Mouse (Mus musculus) stomach, embryonic 15.5 days (tissue): ENCODE results near the gene Cage1. TPM values are rescaled to one million over a fixed set of nuclear protein-coding genes. Genes with fewer than 3 reads are reported as not detected.
A peak's percentile ranks its signal among the peaks of the same experiment; 100 is the strongest.

Source experiments
- ATAC-seq: fragments of 200-750 bp; cut with Nextera tagmentation; 2 replicates; pipeline ENCODE4 v1.8.0; 2017; ENCODE audit warnings: low read depth, moderate number of reproducible peaks, moderate TSS enrichment; ENCODE audit not compliant: insufficient read depth, low FRiP score
- H3K27ac ChIP-seq: fragments of 300-500 bp; sonication (generic); 2 replicates; pipeline ENCODE4 v1.5.1; 2015; ENCODE audit warnings: mild to moderate bottlenecking, inconsistent platforms
- H3K27me3 ChIP-seq: fragments of 300-500 bp; sonication (generic); replicated peaks from 2 replicates; pipeline ENCODE4 v1.6.1; 2015; ENCODE audit warnings: inconsistent platforms
- H3K36me3 ChIP-seq: fragments of 300-500 bp; sonication (generic); 2 replicates; pipeline ENCODE4 v1.6.1; 2015; ENCODE audit warnings: inconsistent platforms
- H3K4me1 ChIP-seq: fragments of 300-500 bp; sonication (generic); 2 replicates; pipeline ENCODE4 v1.6.1; 2015; ENCODE audit warnings: inconsistent platforms
- H3K4me2 ChIP-seq: fragments of 300-500 bp; sonication (generic); 2 replicates; pipeline ENCODE4 v1.6.1; 2015; ENCODE audit warnings: mild to moderate bottlenecking, inconsistent platforms
- H3K4me3 ChIP-seq: fragments of 300-500 bp; sonication (generic); replicated peaks from 2 replicates; pipeline ENCODE4 v1.5.1; 2015; ENCODE audit warnings: inconsistent platforms
- H3K9ac ChIP-seq: fragments of 300-500 bp; sonication (generic); 2 replicates; pipeline ENCODE4 v1.6.1; 2015; ENCODE audit warnings: inconsistent platforms
- H3K9me3 ChIP-seq: fragments of 300-500 bp; sonication (generic); 2 replicates; pipeline ENCODE4 v1.6.1; 2016; ENCODE audit warnings: inconsistent platforms
- WGBS: fragments of 180-500 bp; shearing (Covaris S2); methylation state at CpG from one replicate; pipeline ENCODE4 v1.1.7; 2015; 5-methylcytosine and 5-hydroxymethylcytosine counted together
- polyA plus RNA-seq: library from polyadenylated mRNA; unstranded; fragments of >200 nt; fragmentation: Nextera tagmentation; extraction: Ambion mirVana; gene quantifications from 2 replicates; pipeline ENCODE4 v1.2.1, GENCODE M21; 2015

Gene Cage1
- polyA plus RNA-seq, 1 experiment from 2014 or later, result 0.98 TPM

- Histone ChIP-seq H3K9ac (no peak overlapping the region), H3K4me2 (no peak overlapping the region), H3K27ac (no peak overlapping the region), H3K9me3 (no peaks in the 10 kb centered on the region), H3K36me3 (peaks cover 18% of the 10 kb centered on the region; the same call in 1 of the 2 replicates), H3K4me3 (no peak overlapping the region), H3K4me1 (no peaks in the 10 kb centered on the region), H3K27me3 (no peaks in the 10 kb centered on the region)
- 90% methylated on average over 11 of the region's 11 CpGs for WGBS
- no peak for ATAC-seq
These were observed 25.8 kb upstream of the Cage1 start for GRCm38 (mm10) chr13:38062678-38063077.

GRCm38 (mm10) chr13:38049888-38050287, 13.0 kb upstream of the Cage1 start:
- H3K4me2 ChIP-seq, result no peak overlapping the region
- no peak overlapping the region for H3K27ac ChIP-seq
- no peak overlapping the region for H3K4me3 ChIP-seq
- H3K27me3 ChIP-seq, result no peaks in the 10 kb centered on the region
- WGBS, result 77% methylated on average over 3 of the region's 3 CpGs
- no peaks in the 10 kb centered on the region for H3K4me1 ChIP-seq
- no peak overlapping the region for H3K9ac ChIP-seq
- peaks cover 65% of the 10 kb centered on the region for H3K36me3 ChIP-seq
- no peak for ATAC-seq
- no peaks in the 10 kb centered on the region for H3K9me3 ChIP-seq

- H3K4me1 ChIP-seq, result peaks cover 13% of the 10 kb centered on the region; the same call in 1 of the 2 replicates
- WGBS, result 34% methylated on average over 12 of the region's 12 CpGs
- H3K27ac ChIP-seq, result 0 out of 2 replicates have a peak overlapping the region, but pooled peaks have one; percentile 84
- peaks cover 19% of the 10 kb centered on the region; the same call in 1 of the 2 replicates for H3K36me3 ChIP-seq
- H3K4me3 ChIP-seq, result peak overlapping the region; percentile 81
- peak overlapping the region; percentile 87 for H3K4me2 ChIP-seq
- peak overlapping the region; percentile 56 for H3K9ac ChIP-seq
- no peaks in the 10 kb centered on the region for H3K27me3 ChIP-seq
- no peak for ATAC-seq
- no peaks in the 10 kb centered on the region for H3K9me3 ChIP-seq
These were observed 942 bp upstream of the Cage1 start for GRCm38 (mm10) chr13:38037811-38038210.

- peaks cover 13% of the 10 kb centered on the region; the same call in 1 of the 2 replicates for H3K4me1 ChIP-seq
- peak within 1 kb of the TSS; percentile 87 for H3K4me2 ChIP-seq
- H3K27me3 ChIP-seq, result no peaks in the 10 kb centered on the region
- peak within 1 kb of the TSS; percentile 84 for H3K27ac ChIP-seq
- H3K9me3 ChIP-seq, result no peaks in the 10 kb centered on the region
- 11% methylated on average over 37 of the region's 37 CpGs for WGBS
- H3K36me3 ChIP-seq, result 0 out of 2 replicates have a peak, but pooled peaks cover 15% of the 10 kb centered on the region
- H3K4me3 ChIP-seq, result peak within 1 kb of the TSS; percentile 81
- peak within 1 kb of the TSS; percentile 56 for H3K9ac ChIP-seq
- peak; percentile 65; the same call in 1 of the 2 replicates for ATAC-seq
These were observed 376 bp downstream of the Cage1 start, which contains the start of gene Riok1 for GRCm38 (mm10) chr13:38036343-38037043. Riok1 (plus strand) TSS chr13:38036995.

GRCm38 (mm10) chr13:38028407-38028806, 8.5 kb downstream of the Cage1 start:
- WGBS, result 67% methylated on average over 4 of the region's 4 CpGs
- no peaks in the 10 kb centered on the region for H3K27me3 ChIP-seq
- H3K9me3 ChIP-seq, result no peaks in the 10 kb centered on the region
- H3K4me3 ChIP-seq, result no peak overlapping the region
- no peak overlapping the region for H3K4me2 ChIP-seq
- ATAC-seq, result no peak
- no peak overlapping the region for H3K27ac ChIP-seq
- H3K4me1 ChIP-seq, result no peaks in the 10 kb centered on the region
- no peaks in the 10 kb centered on the region for H3K36me3 ChIP-seq
- H3K9ac ChIP-seq, result no peak overlapping the region

- no peak overlapping the region for H3K4me2 ChIP-seq
- no peak for ATAC-seq
- H3K9me3 ChIP-seq, result no peaks in the 10 kb centered on the region
- no peaks in the 10 kb centered on the region for H3K4me1 ChIP-seq
- H3K27me3 ChIP-seq, result no peaks in the 10 kb centered on the region
- H3K36me3 ChIP-seq, result no peaks in the 10 kb centered on the region
- 66% methylated on average over 6 of the region's 6 CpGs for WGBS
- H3K9ac ChIP-seq, result no peak overlapping the region
- no peak overlapping the region for H3K4me3 ChIP-seq
- no peak overlapping the region for H3K27ac ChIP-seq
These were observed 9.1 kb downstream of the Cage1 start for GRCm38 (mm10) chr13:38027618-38028248.

- 42% methylated on average over 4 of the region's 4 CpGs for WGBS
- no peaks in the 10 kb centered on the region for H3K4me1 ChIP-seq
- ATAC-seq, result no peak
- no peaks in the 10 kb centered on the region for H3K36me3 ChIP-seq
- no peak overlapping the region for H3K9ac ChIP-seq
- H3K4me3 ChIP-seq, result no peak overlapping the region
- H3K27me3 ChIP-seq, result no peaks in the 10 kb centered on the region
- H3K27ac ChIP-seq, result no peak overlapping the region
- H3K4me2 ChIP-seq, result no peak overlapping the region
- no peaks in the 10 kb centered on the region for H3K9me3 ChIP-seq
These were observed 11.0 kb downstream of the Cage1 start for GRCm38 (mm10) chr13:38025874-38026273.

GRCm38 (mm10) chr13:38018791-38019190, 18.1 kb downstream of the Cage1 start:
- no peak overlapping the region for H3K27ac ChIP-seq
- no peaks in the 10 kb centered on the region for H3K36me3 ChIP-seq
- H3K9ac ChIP-seq, result no peak overlapping the region
- no peaks in the 10 kb centered on the region for H3K27me3 ChIP-seq
- H3K4me2 ChIP-seq, result no peak overlapping the region
- H3K4me3 ChIP-seq, result no peak overlapping the region
- 65% methylated on average over 3 of the region's 3 CpGs for WGBS
- H3K4me1 ChIP-seq, result no peaks in the 10 kb centered on the region
- ATAC-seq, result no peak
- no peaks in the 10 kb centered on the region for H3K9me3 ChIP-seq

GRCm38 (mm10) chr13:38015591-38015990, 21.3 kb downstream of the Cage1 start:
- Histone ChIP-seq H3K36me3 (no peaks in the 10 kb centered on the region), H3K4me2 (no peak overlapping the region), H3K27me3 (no peaks in the 10 kb centered on the region), H3K9me3 (no peaks in the 10 kb centered on the region), H3K9ac (no peak overlapping the region), H3K4me1 (no peaks in the 10 kb centered on the region), H3K4me3 (no peak overlapping the region), H3K27ac (no peak overlapping the region)
- WGBS, result 88% methylated on average over 4 of the region's 4 CpGs
- ATAC-seq, result no peak

GRCm38 (mm10) chr13:38012436-38012835, 24.4 kb downstream of the Cage1 start:
- H3K36me3 ChIP-seq, result no peaks in the 10 kb centered on the region
- H3K4me2 ChIP-seq, result no peak overlapping the region
- no peaks in the 10 kb centered on the region for H3K27me3 ChIP-seq
- WGBS, result 81% methylated on average over 5 of the region's 5 CpGs
- ATAC-seq, result no peak
- no peaks in the 10 kb centered on the region for H3K4me1 ChIP-seq
- H3K9me3 ChIP-seq, result no peaks in the 10 kb centered on the region
- no peak overlapping the region for H3K4me3 ChIP-seq
- no peak overlapping the region for H3K9ac ChIP-seq
- H3K27ac ChIP-seq, result no peak overlapping the region

- no peak for ATAC-seq
- Histone ChIP-seq H3K27ac (no peak overlapping the region), H3K27me3 (no peaks in the 10 kb centered on the region), H3K9me3 (no peaks in the 10 kb centered on the region), H3K4me1 (no peaks in the 10 kb centered on the region), H3K36me3 (no peaks in the 10 kb centered on the region), H3K4me2 (no peak overlapping the region), H3K9ac (no peak overlapping the region), H3K4me3 (no peak overlapping the region)
- WGBS, result 73% methylated on average over 5 of the region's 5 CpGs
These were observed 26.4 kb downstream of the Cage1 start for GRCm38 (mm10) chr13:38010444-38010910.

GRCm38 (mm10) chr13:38009721-38010408, 27.0 kb downstream of the Cage1 start:
- no peak for ATAC-seq
- Histone ChIP-seq H3K36me3 (no peaks in the 10 kb centered on the region), H3K27me3 (no peaks in the 10 kb centered on the region), H3K4me1 (no peaks in the 10 kb centered on the region), H3K9ac (no peak overlapping the region), H3K4me3 (no peak overlapping the region), H3K9me3 (no peaks in the 10 kb centered on the region), H3K4me2 (no peak overlapping the region), H3K27ac (no peak overlapping the region)
- WGBS, result 78% methylated on average over 5 of the region's 5 CpGs
